Mouse (Mus musculus) left cerebral cortex, postnatal 4 days (tissue): ENCODE data around the gene Nyap1. TPM values are rescaled to one million over a fixed set of nuclear protein-coding genes. Genes with fewer than 3 reads are reported as not detected.

Source experiments
- DNase-seq: peaks from one replicate; pipeline ENCODE4 v3.0.0-alpha.2; 2022
- intact Hi-C: fragments of 180-260 bp; cut with DNase I; formaldehyde crosslinking; loops from one replicate; pipeline ENCODE4 v1.15.1; 2025
- total RNA-seq, 2 experiments: library from RNA; stranded (reverse); gene quantifications; 2 replicates each; pipeline ENCODE4 v1.2.3; 2021

Nyap1 gene
- 100 to 1,000 TPM; 195 to 197 TPM for total RNA-seq

DNA sequence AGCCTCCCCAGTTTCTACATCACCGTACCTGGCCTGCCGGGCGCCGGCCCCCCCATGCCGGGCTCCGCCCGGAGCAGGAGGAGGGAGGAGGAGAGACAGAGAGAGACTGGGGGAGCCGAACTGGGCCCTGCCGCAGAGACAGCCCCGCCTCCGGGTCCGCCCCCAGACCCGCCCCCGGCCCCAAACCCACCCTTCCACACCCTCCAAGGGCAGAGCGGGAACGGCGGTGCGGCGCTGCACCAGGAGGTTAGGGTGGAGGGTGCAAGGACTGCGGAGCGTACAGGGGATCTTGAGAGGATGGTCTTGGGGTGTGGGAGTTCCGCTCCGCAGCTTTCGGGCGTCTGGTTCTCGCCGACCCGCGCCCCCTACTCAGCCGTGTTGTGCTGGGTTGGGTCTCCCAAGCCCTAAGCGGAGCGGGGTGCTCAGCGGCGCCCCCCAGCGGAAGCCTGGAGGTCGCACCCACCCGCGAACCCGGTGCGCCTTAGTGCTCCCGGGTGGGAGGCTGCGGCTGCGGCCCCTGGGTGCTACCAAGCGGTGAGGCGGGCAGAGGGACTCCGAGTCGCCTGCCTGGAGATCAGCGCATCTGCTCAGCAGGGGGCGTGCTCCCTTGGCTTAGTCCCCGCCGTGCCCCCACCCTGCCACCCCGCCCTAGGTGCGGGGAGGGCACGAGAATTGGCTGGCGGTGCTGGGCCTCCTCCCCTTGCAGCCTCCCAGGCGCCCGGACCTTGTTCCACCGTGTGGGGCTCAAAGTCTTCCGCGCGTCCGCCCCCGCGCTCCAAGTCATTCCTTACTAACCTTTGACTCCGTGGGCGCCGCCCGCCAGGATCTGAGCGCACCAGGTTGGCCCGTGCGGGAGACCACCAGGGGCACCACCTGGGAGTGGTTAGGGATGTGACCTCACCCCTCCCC lies at the start of gene Nyap1:
Gene Nyap1, minus strand, starts transcription at position 585 of the 909 bp plus-strand sequence.
- intact Hi-C loops, result loop anchor here (5.0 to 10.0 kb wide), 2 partner anchors 84 to 386 kb away; partner anchors contain the start of gene Ephb4
- DNase-seq, result peak; percentile 85

DNA sequence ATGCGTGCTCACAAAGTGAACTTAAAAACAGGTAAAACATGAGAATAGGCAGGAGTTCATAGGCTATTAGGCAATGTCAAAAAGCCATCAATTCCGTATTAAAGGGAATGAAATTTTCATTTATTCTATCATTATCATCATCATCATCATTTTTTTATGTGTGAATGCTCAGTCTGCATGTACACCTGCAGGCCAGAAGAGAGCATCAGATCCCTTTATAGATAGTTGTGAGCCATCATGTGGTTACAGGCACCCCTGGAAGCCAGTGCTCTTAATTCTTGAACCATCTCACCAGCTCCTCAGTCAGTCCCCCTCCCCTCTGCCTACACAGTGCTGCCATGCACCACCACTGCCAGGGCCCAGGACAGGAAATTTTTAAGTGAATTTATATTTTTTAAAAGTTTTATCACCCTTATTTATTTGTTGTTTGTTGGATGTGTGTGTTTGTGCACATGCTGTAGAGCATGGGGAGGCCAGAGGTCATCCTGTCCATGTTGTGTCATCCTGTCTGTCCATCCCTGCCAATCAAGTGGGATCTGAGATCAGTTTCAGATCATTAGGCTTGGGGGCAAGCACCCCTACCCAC lies 47.6 kb upstream of the Nyap1 start:
- DNase-seq, result no peak
- intact Hi-C loops, result no loop called here

DNA sequence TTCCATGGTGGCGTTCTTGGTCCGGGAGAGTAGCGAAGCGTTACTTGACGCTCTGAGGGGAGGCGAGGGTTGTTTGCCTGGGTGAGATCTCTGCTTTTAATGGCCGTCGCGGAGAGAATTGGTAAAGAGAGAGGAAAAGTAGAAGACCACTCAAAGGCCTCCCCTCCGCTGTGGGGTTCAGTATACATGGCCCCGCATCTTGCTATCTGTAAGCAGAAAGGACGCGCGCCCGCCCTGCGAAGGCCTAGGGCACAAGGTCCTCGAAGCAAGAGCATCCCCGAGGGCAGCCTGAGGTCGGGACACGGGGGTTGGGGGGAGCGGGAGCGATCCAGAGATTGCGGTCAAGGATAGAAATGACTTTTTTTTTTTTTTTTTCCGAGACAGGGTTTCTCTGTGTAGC lies 46.8 kb upstream of the Nyap1 start:
- DNase-seq, result peak; percentile 22
- intact Hi-C loops, result no loop called here

DNA sequence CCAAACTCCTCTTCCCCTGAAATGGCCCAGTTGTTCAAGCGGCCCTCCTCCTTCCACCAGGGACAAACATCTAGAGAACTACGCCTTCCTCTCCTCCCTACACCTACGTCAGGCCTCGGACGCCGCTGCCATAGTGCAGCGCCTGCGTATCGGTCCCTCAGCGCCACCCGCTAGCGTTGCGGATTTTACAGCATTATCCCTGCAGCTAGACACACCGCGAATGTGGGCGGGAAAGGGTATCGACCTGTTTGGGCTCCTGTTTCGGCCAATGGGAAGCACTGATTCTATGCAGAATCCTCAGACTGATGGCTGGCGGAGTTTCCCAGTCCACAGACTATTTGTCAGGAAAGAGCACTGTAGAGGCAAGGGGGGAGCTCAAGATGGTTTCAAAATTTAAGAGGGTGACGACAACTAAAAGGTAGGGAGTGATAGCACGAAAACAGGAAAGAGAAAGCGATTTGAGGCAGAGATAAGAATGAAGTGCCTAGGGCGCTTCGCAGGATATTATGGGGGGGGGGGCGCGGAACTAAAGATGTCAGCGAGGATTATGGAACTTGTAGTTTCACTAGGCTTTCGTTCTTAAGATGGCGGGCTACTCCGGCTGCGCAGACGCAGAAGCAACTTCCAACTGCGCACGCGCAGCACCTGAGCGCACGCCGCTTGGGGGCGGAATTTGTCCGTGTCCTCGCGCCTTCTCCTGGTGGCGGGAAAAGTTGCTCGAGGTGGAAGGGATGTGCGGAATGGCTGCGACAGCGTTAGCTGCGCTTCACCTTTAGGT lies 45.9 kb upstream of the Nyap1 start, which contains the start of the genes Mepce and Zcwpw1:
Gene Mepce, minus strand, starts transcription at position 505 of the 778 bp plus-strand sequence.
Gene Zcwpw1, plus strand, starts transcription at position 648 of the 778 bp plus-strand sequence.
- intact Hi-C loops, result no loop called here
- DNase-seq, result peak; percentile 97

DNA sequence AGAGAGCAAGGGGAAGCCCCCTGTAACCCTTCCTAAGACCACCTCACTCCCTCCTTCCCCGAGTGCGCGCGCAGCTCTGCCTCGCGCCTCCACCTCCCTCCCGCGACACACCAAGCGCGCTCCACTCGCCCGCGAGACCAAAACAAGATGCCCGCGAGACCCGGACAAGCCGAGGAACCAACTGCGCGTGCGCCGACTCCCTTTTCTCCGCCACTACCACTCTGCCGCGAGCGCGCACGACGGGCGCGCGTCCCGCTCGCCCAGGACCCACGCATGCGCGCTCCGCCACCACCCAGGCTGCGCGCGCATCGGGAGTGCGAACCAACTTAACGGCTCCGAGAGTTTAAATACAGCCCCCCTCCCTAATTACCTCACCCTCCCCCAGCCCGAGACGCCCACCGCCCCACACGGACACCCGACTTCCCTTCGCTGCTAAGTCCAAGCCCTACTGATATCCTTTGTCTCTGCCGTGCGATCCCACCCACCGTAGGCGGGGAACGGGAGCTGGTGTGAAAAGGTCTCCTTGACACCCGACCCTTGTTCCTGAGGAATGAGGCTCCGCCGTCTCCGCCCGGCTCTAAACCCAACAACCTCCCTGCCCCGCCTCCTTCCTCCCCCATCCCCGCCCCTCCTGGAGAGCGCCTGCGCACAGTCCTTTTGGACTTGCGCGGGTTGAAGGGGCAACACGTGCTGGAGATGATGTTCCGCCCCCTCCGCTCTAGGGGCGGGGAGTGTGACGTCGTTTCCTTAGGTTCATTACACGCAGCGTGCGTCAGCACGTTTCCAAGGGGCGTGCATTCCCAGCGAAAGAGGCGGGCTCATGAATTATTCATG lies 44.9 kb upstream of the Nyap1 start:
- peak; percentile 100 for DNase-seq
- intact Hi-C loops, result no loop called here

DNA sequence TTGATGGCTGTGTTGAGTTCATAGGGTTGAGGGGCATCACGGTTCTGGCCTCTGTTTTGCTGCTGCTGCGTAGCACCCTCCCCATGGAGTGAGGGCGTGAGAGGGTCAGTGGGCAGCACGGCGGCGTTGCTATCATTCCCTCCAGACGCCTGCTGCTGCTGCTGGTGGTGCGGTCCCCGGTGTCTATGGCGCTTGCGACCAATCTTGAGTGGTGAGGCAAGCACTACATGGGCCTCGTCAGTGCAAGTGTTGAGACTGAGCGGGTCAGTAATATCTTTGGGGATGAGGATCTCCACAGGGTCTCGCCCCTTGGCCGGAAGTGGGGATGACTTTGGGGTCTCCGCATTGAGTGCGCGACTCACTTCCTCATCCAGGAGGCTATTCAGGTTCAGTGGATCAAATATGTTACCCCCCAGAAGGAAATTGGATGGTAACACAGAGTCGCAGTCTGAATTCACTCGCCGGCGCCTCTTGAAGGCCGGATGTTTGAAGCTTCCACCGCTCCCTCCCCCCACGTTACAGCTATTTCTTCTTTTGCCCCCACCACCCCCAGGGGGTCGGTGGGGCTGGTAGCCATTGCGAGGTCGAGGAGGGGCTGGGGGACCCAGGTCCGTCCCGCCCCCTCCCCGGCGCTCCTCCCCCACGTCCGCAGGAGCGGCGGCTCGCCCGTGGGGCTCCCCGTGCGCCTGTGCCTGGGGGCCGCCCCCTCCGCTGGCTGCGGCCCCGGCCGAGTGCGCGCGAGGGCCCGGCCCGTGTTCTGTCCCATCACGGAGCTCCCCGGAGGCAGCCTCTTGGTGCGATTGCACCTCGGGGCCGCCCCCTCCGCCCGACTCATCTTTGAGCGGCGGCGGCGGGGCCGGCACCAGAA lies 44.0 kb upstream of the Nyap1 start:
- intact Hi-C loops, result no loop called here
- no peak for DNase-seq

DNA sequence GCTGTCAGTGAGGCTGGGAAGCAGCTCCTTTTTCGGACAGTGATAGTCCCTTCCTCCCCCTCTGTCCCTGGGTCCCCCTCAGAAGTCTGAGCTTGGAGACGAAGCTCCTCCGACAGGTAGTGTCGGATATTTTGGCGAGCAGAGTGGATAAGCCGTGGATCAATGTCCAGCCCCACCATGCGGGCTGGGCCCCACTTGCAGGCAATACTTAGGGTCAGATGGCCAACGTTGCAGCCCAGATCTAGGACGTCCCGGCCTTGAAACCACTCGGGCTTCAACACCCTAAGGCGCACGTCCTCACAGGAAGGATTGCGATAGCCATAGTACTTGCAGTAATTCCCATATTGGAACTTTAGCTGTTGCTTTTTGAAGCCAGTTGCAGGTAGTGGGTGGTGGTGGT lies 43.1 kb upstream of the Nyap1 start:
- no peak for DNase-seq
- intact Hi-C loops, result no loop called here

DNA sequence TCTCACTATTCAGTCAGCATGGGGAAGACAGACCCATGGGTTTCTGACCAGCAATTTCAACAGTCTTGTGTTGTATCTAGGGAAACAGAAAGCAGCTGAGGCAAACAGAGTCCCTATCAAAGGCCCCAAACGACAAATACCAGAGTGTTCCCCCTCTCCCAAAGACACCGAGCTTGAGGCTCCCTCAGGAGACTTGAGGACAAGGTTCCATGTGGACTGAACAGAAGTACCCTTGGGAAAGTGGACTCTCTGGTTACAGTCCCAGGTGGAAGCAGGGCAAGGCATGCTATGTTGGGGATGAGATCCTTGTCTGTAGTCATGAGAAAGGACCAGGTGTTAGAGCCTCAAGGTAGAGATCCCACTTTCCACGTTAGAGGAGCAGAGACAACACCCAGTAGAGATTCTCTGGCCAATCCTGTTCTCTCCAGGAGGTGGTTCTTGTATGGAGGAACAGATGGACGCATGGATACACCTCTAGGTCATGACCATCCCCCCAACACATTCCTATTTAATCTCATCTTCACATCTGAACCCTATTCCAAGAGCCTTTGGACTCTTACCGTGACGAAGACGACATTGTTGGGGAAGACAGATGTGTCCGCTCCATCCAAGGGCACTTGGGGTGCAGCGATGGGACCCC lies 42.6 kb upstream of the Nyap1 start:
- intact Hi-C loops, result no loop called here
- no peak for DNase-seq

DNA sequence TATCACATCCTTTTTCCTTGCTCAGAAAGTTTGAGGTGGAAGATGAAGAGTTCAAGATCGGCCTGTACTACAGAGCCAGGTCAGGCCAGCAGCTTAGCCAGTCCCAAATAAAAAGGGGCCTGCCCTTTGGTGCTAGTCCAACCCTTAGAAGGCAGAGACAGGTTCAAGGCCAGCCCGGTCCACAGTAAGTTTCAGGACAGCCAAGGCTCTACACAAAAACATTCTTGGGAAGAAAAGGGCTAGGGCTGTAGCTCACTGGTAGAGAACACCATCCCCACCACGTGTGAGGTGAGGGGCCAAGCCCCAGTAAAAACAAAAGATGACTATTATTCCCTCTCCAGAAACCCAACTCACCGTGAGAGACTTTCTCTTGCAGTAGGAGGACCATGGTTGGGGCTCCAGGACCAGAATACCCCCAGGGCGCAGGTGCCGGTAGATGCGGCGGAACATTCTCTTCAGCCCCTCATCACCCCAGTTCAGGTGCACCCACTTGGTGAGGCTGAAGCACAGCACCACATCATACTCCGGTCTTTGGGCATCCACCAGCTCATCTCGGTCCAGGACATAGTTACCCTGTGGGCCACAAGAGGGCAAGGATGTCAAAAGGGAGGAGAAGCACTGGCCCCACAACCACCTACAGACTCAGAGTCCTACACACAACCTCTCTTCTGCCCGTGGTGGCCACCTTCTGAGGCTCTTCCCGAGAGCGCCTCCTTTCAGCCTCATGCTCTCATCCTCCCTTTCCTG lies 41.5 kb upstream of the Nyap1 start:
- intact Hi-C loops, result no loop called here
- no peak for DNase-seq

DNA sequence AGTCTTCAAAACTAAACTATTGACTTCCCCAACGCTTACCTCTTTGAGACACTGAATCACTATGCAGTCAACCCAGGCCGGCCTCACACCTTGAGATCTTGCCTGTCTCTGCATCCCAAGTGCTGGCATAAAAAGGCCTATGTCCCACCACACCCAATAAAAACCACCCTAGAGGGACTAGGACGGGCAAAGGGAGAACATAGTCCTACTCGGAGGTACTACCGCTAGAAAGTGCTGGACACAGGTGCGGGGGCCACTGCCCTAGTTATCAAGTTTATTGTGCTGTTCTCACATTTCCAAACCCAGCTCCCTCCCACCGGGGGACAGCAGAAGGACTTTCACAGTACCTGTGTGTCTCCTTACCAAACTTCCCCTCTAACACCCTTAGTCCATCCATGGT lies 40.3 kb upstream of the Nyap1 start:
- DNase-seq, result no peak
- intact Hi-C loops, result no loop called here

DNA sequence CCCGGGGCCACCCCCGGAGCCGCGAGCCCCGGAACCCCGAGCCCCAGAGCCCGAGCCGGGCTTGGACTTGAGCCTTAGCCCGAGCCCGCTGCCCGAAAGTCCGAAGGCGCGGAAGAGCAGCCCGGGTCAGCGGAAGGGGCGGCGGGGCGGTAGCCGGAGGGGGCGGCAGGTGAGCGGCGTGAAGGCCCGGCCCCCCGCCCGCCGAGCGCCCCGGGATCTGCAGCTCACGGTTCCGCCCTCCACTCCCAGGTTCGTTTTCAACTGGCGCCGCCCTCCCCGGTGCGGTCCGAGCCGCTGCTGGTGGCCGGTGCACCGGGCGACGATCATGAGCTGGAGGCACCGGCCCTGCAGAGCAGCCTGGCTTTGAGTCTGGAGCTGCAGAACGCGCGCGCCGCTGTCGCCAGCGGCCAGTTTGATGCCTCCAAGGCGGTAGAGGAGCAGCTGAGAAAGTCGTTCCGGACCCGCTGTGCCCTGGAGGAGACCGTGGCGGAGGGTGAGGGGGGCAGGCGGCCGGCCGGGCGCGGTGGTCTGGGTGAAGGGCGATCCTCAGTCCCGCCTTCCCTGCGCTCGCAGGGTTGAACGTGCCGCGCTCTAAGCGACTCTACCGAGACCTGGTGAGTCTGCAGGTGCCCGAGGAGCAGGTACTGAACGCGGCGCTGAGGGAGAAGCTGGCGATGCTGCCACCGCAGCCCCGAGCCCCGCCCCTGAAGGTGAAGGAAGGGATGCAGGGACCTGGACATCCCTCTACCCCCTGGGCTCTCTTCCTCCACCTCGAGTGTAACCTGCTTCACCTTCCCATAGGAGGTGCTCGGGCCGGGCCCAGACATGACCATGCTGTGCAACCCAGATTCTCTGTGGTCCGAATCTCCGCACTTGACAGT lies 37.9 kb upstream of the Nyap1 start:
- intact Hi-C loops, result no loop called here

DNA sequence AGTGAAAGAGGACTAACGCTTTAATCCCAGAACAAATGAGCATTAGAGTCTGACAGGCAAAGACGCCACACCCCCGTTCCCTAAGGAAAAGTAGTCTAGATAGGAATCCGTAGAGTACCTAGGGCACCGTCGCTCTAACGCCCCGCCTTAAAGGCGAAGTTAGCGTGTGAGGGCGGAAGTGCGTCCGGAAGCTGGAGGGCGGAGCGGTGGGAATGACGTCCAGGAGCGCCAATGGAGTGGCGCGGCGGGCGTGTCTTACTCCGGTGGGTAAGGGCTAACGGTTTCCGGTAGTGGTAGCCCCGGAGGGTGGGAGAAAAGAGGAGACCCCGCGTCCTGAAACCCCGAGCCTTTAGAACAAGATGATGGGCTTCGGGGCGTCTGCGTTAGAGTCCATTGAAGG lies 37.2 kb upstream of the Nyap1 start, which contains the start of gene Ppp1r35:
Gene Ppp1r35, plus strand, starts transcription at position 215 of the 400 bp plus-strand sequence.
- DNase-seq, result peak; percentile 97
- intact Hi-C loops, result no loop called here

More for the DNA sequence above, 37.9 kb upstream of the Nyap1 start:
- peak; percentile 27 for DNase-seq

DNA sequence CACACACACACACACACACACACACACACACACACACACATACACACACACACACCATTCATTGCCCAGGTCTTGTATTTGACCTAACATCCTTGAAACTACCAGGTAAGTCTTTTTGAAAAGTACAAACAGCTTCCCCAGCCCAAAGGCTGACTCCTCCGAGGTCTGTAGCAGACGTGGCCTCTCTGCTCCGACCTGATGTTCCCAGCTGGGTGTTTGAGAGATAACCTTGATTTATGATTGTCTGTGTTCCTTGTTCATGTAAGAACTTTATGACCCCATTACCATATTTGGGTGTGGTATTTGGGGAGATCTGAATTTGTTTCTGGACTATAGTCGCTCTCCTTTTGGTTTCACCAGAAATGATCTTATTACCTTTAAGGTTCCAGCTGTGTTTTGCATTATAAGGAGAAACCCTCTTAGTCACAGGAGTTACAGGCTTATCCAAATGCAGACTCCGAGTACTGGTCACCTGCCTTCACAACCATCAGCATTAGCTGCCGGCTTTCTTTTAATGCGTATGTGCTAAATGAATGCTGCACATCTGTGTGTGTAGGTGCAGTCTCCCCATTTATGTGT lies 35.9 kb upstream of the Nyap1 start:
- DNase-seq, result no peak
- intact Hi-C loops, result no loop called here

DNA sequence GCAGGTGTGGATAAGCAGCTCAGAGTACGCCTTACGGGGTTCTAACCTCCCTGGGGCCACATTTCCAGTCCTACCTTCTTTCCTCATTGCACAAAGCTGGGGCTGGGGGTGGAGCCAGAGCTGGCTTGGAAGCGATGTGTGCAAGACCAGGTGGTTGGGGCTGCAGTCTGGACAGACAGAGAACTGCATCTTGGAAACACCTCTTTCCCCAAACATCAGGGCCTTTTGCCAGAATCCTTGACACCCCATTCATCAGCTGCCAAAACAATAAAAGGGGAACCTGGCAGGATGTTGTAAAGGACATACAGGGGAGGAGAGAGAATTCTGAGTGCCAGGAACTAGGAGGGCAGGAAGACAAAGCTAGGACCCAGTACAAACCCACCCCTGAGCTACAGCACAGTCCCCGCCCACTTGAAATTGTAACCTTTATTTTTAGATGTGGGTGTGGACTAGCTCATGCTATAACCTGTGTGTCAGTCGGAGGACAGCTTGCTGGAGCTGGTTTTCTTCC lies 35.1 kb upstream of the Nyap1 start:
- intact Hi-C loops, result no loop called here
- no peak for DNase-seq

DNA sequence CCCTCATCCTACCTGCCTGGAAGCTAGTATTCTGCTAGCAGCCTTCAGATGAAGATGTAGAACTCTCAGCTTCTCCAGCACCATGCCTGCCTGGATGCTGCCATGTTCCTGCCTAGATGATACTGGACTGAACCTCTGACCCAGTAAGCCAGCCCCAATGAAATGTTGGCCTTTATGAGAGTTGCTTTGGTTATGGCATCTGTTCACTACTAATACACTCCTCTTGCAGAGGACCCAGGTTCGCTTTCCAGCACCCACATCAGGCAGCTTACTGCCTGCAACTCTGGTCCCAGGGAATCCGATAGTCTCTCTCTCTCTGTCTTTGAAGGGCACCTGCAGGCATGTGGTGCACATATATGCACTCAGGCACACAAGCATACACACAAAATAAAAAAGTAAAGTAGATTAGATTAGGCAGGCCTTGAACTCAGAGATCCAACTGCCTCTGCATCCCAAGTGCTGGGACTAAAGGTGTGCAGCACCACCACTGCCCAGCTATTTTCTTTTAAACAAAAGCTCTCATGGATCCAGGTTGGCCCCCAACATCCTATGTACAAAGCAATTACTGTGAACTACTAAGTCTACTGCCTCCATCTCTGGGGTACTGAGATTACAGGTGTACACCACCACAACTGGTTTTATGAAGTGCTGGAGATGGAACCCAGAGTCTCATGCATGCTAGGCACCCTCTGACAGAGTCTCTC lies 34.3 kb upstream of the Nyap1 start:
- DNase-seq, result no peak
- intact Hi-C loops, result no loop called here

DNA sequence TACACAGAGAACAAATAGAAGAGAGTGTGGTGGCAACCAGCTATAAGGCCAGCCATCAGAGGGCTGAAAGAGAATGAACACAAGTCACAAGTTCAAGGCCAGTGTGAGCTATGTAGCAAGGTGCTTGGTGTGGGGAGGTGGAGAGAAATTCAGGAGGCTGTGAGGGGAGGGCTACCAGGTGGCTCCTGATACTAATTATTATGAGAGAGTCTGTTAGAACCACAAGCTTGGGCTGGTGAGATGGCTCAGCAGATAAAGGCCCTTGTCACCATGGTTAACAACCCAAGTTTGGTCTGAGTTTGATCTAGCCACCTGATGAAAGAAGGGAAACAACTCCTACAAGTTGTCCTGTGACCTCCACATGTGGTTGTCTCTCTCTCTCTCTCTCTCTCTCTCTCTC lies 31.3 kb upstream of the Nyap1 start:
- DNase-seq, result no peak
- intact Hi-C loops, result no loop called here
